Mouse (Mus musculus): ENCODE results near the gene Nid2.

The Nid2 gene

GRCm38 (mm10) chr14:19785797-19786588 lies 34.9 kb downstream of the Nid2 start:
- no peak for DNase-seq (ENCODE audit: low read depth, low spot score)

DNA sequence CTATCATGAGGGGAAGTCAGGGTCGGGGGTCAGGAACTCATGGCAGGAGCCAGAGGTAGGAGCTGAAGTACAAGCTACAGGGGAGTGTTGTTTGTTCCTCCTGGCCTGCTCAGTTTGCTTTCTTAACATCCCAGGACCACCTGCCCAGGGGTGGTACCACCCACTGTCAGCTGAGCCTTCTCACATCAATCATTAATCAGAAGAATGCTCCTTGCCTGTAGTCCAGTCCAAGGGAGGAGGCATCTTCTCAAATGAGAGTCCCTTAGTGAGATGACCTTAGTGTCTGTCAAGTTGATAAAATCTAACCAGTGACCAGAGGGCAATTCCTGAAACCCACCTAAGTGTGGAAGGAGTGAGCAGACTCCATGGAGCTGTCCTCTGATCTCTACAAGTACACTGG lies 37.4 kb downstream of the Nid2 start:
- DNase-seq (ENCODE audit: low read depth, low spot score), result no peak

GRCm38 (mm10) chr14:19794881-19795280 lies 43.8 kb downstream of the Nid2 start:
- DNase-seq (ENCODE audit: low read depth, low spot score), result no peak

DNA sequence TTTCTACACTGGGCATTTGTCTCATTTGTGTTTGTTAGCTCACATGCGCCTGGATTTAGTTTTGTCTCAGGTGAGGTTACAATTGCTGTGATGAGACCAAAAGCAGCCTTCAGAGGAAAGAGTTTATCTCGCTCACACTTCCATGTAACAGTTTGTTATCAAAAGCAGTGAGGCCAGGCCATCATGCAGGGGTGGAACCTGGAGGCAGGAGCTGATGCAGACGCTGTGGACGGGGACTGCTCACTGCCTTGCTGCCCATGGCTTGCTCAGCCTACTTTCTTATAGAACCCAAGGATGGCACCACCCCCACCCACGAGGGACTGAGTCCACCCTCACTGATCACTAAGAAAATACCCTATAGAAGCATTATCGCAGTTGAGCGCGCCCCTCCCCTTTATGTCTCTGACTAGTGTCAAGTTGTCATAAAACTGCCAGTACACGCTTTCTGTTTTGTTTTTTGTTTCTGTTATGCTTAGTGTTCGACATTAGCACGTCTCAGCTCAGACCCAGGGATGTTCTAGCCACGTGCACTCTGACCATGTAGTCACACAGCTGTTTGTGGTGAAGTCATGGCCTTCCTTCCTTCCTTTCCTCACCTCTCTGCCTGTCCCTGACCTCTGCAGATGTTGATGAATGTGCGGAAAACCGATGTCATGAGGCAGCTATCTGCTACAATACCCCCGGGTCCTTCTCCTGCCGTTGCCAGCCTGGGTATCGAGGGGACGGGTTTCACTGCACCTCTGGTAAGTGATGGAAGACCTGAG lies 45.7 kb downstream of the Nid2 start:
- no peak for DNase-seq (ENCODE audit: low read depth, low spot score)

DNA sequence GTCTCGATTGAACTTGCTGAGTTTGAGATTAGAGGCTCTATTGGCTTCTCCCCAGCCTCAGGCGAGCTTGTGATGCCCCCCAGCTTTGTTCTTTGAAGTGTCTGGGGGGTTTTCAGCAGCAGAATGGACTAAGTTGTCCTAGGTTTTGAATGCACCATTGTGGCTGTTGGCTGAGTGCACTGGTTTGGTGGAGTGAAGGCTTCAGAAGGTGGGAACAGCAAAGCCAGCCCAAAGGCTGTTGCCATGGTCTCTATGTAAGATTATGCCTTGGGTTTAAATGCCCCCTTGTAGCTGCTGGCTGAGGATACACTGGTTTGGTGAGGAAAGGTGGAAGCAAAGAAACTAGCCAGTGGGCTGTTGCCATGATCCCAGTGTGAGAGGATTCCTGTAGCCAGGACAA lies 49.4 kb downstream of the Nid2 start:
- no peak for DNase-seq (ENCODE audit: low read depth, low spot score)

DNA sequence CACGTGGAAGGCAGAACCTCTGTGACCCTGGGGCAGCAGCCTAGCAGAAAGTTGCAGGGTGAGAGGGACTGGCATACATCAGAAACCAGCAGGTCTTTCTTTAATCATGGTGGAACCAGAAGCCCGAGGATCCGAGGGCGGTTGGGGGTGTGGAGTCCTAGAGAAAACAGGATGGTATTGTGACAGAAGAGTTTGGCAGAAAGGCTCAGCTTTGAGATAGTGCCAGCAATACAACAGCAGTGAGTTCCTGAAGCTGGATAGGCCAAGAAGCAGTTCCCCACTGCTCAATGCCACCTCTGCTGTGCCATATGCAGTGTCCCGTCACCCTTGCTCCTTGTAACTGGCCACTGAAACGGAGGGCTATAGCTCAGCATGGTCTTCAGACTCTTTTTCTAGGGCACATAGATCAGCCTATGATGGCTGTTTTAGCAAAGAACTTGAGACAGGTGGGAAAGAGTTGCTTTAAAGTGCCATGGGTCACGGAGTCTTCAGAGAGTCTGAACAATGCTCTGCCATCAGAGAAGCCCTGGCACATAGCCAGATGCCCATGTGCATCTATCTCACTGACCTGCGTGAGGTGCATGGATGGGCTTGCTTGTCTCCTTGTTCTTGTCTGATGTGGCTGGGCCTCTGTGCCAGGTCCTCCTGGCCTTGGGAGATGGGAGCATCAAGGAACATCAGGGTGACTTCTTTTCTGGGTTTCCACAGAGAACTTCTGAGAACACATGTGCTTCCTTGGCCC lies 50.6 kb downstream of the Nid2 start:
- no peak for DNase-seq (ENCODE audit: low read depth, low spot score)

- no peak for DNase-seq (ENCODE audit: low read depth, low spot score)
These were observed 52.2 kb downstream of the Nid2 start for GRCm38 (mm10) chr14:19803222-19803621.

- DNase-seq (ENCODE audit: low read depth, low spot score), result no peak
These were observed 52.6 kb downstream of the Nid2 start for GRCm38 (mm10) chr14:19803623-19804022.

- no peak for DNase-seq (ENCODE audit: low read depth, low spot score)
These were observed 56.3 kb downstream of the Nid2 start for GRCm38 (mm10) chr14:19807339-19807738.

DNA sequence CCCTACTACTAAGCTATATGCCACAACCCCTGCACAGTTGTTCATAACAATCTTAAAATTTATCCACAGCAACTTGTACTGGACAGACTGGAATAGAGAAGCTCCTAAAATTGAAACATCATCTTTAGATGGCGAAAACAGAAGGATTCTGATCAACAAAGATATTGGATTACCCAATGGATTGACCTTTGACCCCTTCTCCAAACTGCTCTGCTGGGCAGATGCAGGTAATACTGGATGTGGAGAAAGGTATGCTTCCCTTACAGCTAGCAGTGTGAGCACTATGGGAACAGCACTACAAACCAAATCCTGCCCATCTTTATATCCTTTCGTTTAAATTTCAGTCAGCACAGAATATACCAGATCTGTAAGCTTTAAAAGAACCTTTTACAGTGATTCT lies 56.8 kb downstream of the Nid2 start:
- no peak for DNase-seq (ENCODE audit: low read depth, low spot score)

DNA sequence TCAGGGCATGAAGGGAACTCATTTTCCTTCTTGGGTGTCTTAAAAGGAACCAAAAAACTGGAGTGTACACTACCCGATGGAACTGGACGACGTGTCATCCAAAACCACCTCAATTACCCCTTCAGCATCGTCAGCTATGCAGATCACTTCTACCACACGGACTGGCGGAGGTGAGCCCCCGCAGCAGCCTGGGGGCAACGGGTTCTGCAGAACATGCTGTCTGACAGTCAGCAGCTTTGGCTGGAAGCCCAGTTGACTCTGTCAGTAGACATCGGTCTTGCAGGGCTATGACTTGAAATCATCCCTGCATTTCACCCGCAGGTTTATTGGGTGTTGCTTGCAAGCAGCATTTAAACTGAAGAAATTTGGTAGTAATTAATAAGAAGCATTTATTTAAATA lies 58.9 kb downstream of the Nid2 start:
- DNase-seq (ENCODE audit: low read depth, low spot score), result no peak

- DNase-seq (ENCODE audit: low read depth, low spot score), result no peak
These were observed 62.0 kb downstream of the Nid2 start for GRCm38 (mm10) chr14:19813061-19813460.

DNA sequence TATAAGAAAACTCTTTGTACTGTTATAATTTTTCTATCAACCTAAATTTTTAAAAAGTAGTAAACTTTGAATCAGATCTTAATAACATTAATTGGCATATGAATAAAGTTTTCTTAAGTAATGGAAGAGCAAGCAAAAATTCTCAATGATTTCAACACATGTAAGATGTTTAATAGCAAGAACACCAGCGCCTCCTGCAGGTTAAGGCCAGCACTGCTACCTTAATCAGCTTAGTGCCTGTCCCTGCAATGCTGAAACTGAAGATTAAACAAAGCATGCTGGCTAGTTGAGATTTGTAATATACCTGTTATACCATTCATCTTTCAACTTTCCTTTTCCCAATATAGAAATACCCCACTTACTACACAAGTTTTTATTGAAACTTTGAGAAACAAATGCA lies 66.9 kb downstream of the Nid2 start:
- no peak for DNase-seq (ENCODE audit: low read depth, low spot score)

GRCm38 (mm10) chr14:19821686-19822085 lies 70.6 kb downstream of the Nid2 start:
- DNase-seq (ENCODE audit: low read depth, low spot score), result no peak

DNA sequence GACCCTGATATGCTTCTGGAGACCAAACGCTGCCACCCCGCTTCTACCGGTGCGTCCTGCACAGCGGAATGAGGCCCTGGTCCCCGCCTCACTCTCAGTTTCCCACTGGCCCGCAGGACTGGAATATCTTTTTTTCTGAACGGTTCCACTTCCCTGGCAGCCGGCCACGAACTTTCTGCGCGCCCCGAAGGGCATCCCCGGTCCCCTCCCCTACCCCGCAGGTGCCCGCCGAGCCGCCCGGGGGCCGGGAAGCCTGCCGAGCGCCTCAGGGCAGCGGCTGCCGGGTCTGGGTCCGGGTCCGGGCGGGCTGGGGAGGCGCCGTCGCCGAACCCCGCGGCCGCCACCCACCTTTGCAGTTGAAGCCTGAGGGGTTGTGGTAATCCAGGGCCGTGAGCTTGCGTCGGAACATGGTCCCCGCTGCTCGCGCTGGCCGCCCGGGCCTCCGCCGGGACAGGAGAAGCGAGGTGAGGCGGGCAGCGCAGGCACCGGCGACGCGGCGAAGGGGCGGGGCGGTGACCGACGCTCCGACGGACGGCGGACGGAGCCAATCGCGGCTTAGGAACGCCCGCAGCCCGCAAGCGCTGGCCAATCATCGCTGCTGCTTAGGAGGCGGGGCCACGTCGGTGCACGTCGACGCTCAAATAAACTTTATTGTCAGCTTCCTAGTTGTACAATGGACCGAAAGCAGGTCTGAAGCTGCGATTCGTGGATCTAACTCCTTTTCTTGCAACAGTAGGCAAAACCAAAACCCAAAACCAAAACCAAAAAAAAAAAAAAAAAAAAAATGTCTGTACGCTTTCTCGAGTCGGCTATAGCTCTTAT lies 72.5 kb downstream of the Nid2 start, which contains the start of gene Rtraf:
Gene Rtraf (minus strand): TSS at position 504 of the 822 bp plus-strand sequence.
- DNase-seq (ENCODE audit: low read depth, low spot score), result peak; percentile 90

- DNase-seq (ENCODE audit: low read depth, low spot score), result peak; percentile 69
These were observed 74.4 kb downstream of the Nid2 start for GRCm38 (mm10) chr14:19825481-19825880.

DNA sequence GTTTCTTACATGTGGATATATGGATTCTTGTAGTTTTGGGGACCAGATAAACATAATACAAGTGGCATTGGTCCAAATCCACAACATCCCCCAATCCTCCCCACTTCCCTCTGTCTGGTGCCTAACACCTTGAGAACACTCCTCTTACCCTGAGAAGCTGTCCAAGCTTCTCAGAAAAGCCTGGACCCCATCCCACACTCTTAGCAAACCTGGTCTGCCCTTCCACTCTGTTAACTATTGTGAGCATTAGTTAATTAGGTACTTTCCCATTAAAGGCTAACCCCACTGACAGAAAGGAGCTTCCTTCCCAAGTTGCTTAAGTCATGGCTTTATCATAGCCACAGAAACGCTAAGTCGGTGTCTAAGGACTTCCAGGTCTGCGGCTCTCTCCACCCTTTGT lies 85.2 kb downstream of the Nid2 start:
- no peak for DNase-seq (ENCODE audit: low read depth, low spot score)

DNA sequence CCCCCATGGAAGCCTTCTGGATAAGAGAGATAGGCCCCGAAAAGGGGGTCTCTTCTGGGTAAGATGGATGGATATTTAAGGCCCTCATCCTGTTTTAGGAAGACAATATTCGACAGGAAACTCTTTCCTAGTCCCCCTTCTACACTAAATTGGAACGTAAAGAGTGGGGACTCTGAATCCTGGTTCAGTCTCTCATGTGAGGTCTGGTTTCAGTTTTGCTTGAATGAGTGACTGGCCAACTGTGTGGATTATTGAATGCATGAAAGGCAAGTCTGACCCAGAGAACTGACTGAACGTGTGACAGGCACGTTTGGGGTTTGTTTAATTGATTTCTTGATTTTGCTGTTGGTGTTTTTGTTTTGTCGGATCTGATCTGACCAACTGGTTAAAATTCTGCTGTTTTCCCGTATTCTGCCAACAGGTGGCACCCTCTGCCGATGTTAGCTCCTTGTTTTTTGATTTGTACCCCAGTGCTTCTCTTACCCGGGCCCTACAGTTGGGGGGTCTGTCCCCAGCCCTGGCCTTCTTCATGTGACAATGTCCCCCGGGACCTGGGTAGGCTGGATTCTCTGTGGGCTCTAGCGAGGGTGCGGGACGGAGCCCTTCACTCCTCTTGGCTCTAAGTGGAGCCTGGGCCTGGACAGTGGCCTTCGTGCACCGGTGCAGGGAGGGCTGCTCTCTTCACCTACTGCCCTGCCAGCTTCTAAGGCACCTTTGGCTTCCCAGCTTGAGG lies 88.7 kb downstream of the Nid2 start:
- no peak for DNase-seq (ENCODE audit: low read depth, low spot score)

DNA sequence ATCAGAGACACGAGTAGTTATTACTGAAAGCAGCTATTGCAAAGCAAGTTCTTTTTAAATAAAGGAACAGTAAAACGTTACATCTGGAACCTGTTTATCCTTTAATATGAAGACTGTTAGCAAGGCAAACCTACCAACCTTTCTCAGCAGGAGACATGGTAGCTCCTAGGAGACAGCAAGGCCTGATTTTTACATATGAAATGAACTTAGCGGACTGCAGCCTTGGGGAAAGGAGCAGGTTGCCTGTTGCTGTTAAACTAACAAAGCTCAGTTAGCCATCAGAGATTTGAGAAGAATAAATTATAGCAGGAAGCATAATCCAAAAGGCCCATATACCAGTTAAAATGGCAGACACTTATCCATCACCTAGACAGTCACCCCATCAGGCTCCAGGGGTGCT lies 102.4 kb downstream of the Nid2 start:
- DNase-seq (ENCODE audit: low read depth, low spot score), result no peak

GRCm38 (mm10) chr14:19858279-19858678 lies 107.2 kb downstream of the Nid2 start:
- no peak for DNase-seq (ENCODE audit: low read depth, low spot score)
